Mouse (Mus musculus): ENCODE results near the gene Ecpas. TPM values are rescaled to one million over a fixed set of nuclear protein-coding genes. Genes with fewer than 3 reads are reported as not detected.

Ecpas gene
- 143 TPM for polyA plus RNA-seq (2014; fragmentation: Illumina TruSeq; extraction: RNeasy Lipid Tissue Mini Kit (QIAGEN cat#74804); ENCODE audit: low replicate concordance)

GRCm38 (mm10) chr4:58912629-58913335 lies at the start of gene Ecpas:
TSS of gene Ecpas (minus strand) at chr4:58912749.

GRCm38 (mm10) chr4:58943420-58944205 lies 31.1 kb upstream of the Ecpas start, which contains the start of gene Zkscan16:
TSS of gene Zkscan16 (plus strand) at chr4:58943628.

GRCm38 (mm10) chr4:58787616-58788015 lies 124.9 kb downstream of the Ecpas start, which contains the start of gene Olfr267:
TSS of gene Olfr267 (minus strand) at chr4:58787716.

Other genes with a start within 250 kb of the Ecpas start
- 0.11 TPM for gene Olfr267, start 125.0 kb downstream of the Ecpas start, polyA plus RNA-seq (2014; fragmentation: Illumina TruSeq; extraction: RNeasy Lipid Tissue Mini Kit (QIAGEN cat#74804); ENCODE audit: low replicate concordance)
- 0.19 TPM for gene Zkscan16, start 30.9 kb upstream of the Ecpas start, polyA plus RNA-seq (2014; fragmentation: Illumina TruSeq; extraction: RNeasy Lipid Tissue Mini Kit (QIAGEN cat#74804); ENCODE audit: low replicate concordance)
- 83.5 TPM for gene Ptgr1, start 74.4 kb upstream of the Ecpas start, polyA plus RNA-seq (2014; fragmentation: Illumina TruSeq; extraction: RNeasy Lipid Tissue Mini Kit (QIAGEN cat#74804); ENCODE audit: low replicate concordance)
- gene Dnajc25, start 82.3 kb upstream of the Ecpas start, polyA plus RNA-seq (2014; fragmentation: Illumina TruSeq; extraction: RNeasy Lipid Tissue Mini Kit (QIAGEN cat#74804); ENCODE audit: low replicate concordance) = 34.1 TPM
- gene Gm20503, start 90.5 kb upstream of the Ecpas start, polyA plus RNA-seq (2014; fragmentation: Illumina TruSeq; extraction: RNeasy Lipid Tissue Mini Kit (QIAGEN cat#74804); ENCODE audit: low replicate concordance) = not detected
- 66.8 TPM for gene Gng10, start 122.3 kb upstream of the Ecpas start, polyA plus RNA-seq (2014; fragmentation: Illumina TruSeq; extraction: RNeasy Lipid Tissue Mini Kit (QIAGEN cat#74804); ENCODE audit: low replicate concordance)
- not detected for gene AI481877, start 226.2 kb upstream of the Ecpas start, polyA plus RNA-seq (2014; fragmentation: Illumina TruSeq; extraction: RNeasy Lipid Tissue Mini Kit (QIAGEN cat#74804); ENCODE audit: low replicate concordance)